Mouse (Mus musculus) myocyte (in vitro differentiated cells): ENCODE data around the gene Tma16.

Experiments
- POLR2A ChIP-seq: IDR thresholded peaks from one replicate; pipeline ENCODE4 v1.6.1; 2011; ENCODE audit warnings: low read depth, mild to moderate bottlenecking, control low read depth, moderate library complexity; ENCODE audit not compliant: insufficient read length
- POLR2AphosphoS2 ChIP-seq: IDR thresholded peaks from one replicate; pipeline ENCODE4 v1.6.1; 2011; ENCODE audit warnings: low read depth, control low read depth; ENCODE audit not compliant: insufficient read length

DNA sequence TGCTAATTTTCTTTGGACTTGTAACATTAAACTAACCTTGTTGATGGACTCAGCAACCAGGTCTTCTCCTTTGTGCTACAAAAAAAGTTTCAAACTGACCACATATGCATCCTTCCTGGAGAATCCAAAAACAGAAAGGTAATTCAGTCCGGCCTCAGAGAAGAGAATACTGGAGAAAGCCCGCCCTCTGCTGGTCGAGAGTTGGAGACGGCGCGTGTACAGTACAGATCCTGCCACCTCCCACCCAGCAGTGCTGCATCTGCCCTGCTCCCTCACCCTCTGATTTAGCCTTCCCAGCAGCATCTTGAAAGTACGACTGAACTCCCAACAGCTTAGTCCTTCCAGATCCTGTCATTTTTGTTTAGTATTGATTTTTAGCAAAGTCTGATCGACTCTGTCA lies 9.4 kb upstream of the Tma16 start:
- no peak for TF ChIP-seq POLR2AphosphoS2
- TF ChIP-seq POLR2A: no peak
